Mouse (Mus musculus): Measurements from ENCODE around the gene Adcy2. TPM values are rescaled to one million over a fixed set of nuclear protein-coding genes. Genes with fewer than 3 reads are reported as not detected.

The Adcy2 gene
- polyA plus RNA-seq, 1 experiment: not detected

DNA sequence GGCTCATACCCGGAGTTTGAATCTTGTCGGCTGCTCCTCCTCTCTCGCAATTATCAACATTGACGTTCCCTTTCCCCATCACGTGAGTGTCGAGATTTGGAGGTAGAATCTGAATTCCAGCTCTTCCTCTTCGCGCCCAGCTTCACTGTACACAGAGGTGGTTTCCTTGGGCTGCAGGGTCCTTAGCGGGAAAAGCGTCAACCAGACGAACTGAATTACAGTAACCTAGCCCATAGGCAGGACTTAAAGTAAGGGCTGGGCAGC is 416.9 kb downstream of the Adcy2 start:
- Histone ChIP-seq H3K79me3 (ENCODE audit: low read depth) (peaks cover 31% of the 10 kb centered on the region), H3K36me3 (ENCODE audit: control insufficient read depth, insufficient read depth) (peaks cover 47% of the 10 kb centered on the region), H3K79me2 (ENCODE audit: control insufficient read depth, insufficient read depth) (peaks cover 47% of the 10 kb centered on the region), H3ac (ENCODE audit: control insufficient read depth, insufficient read length, low read depth) (peak overlapping the region; percentile 91), H3K4me3 (ENCODE audit: insufficient read depth, poor library complexity, severe bottlenecking) (peak overlapping the region; percentile 56), H3K27me3 (ENCODE audit: control insufficient read depth, insufficient read depth, insufficient read length) (no peaks in the 10 kb centered on the region)
- TF ChIP-seq CTCF (IDR thresholded peaks at IDR 0.05; ENCODE audit: control insufficient read depth, insufficient read depth, insufficient read length): no peak
- peak; percentile 45 for TF ChIP-seq USF1 (IDR thresholded peaks at IDR 0.05; ENCODE audit: low read depth)

DNA sequence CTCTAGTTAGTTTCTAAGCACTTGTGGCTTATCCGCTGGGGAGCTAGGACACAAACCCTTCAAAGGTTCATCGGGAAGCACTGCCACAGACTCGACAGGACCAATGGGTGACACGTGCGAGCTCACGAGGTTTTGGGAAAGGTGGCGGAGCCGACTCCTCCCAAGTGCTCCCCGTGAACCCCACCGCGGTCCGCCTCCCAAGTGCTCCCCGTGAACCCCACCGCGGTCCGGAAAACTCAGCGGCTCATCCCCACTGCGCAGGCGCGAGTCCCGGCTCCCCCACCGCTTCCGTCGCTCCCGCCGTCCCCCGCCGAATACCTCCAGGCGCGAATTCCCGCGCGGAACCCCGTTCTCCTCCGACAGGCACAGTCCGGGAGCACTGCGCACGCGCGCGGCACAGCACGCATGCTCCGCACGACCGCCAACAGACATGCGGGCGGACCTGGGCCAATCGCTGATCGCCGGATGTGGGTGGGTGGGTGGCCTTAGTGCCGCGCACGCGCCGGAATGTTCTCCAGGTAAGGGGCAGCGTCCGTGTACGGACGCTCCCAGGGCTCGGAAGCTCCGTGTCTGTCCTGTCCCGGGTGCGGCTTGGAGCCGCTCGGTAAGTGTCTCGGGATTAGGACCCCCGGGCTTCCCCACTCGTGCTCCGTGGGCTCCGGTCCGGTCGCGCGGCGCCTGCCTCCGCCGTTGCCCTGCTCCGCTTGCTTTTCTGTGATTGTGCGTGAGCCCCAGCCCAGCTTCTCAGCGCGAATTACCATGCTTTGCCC is 417.4 kb downstream of the Adcy2 start, which contains the start of the genes Mtrr and Fastkd3:
Mtrr (minus strand) TSS at position 403 of the 770 bp plus-strand sequence.
Fastkd3 (plus strand) TSS at position 488 of the 770 bp plus-strand sequence.
- no peaks in the 10 kb centered on the region for H3K27me3 ChIP-seq (ENCODE audit: control insufficient read depth, insufficient read depth, insufficient read length)
- H3K79me2 ChIP-seq (ENCODE audit: control insufficient read depth, insufficient read depth): peaks cover 47% of the 10 kb centered on the region
- H3ac ChIP-seq (ENCODE audit: control insufficient read depth, insufficient read length, low read depth): peak within 1 kb of the TSS; percentile 91
- peaks cover 46% of the 10 kb centered on the region for H3K36me3 ChIP-seq (ENCODE audit: control insufficient read depth, insufficient read depth)
- H3K4me3 ChIP-seq (ENCODE audit: insufficient read depth, poor library complexity, severe bottlenecking): peak within 1 kb of the TSS; percentile 63
- no peak for TF ChIP-seq CTCF (IDR thresholded peaks at IDR 0.05; ENCODE audit: control insufficient read depth, insufficient read depth, insufficient read length)
- TF ChIP-seq CEBPB (IDR thresholded peaks at IDR 0.05; ENCODE audit: low read depth): no peak
- peak; percentile 70 for TF ChIP-seq MAX (IDR thresholded peaks at IDR 0.05)
- TF ChIP-seq MYOG (IDR thresholded peaks at IDR 0.05; ENCODE audit: control insufficient read depth, extremely low read depth, insufficient read length): no peak
- TF ChIP-seq FOSL1 (IDR thresholded peaks at IDR 0.05; ENCODE audit: insufficient read depth, low read length, poor library complexity, severe bottlenecking): no peak
- no peak for TF ChIP-seq MYOD1 (IDR thresholded peaks at IDR 0.05; ENCODE audit: control insufficient read depth, insufficient read length, low read depth)
- H3K79me3 ChIP-seq (ENCODE audit: low read depth): peaks cover 31% of the 10 kb centered on the region

- Histone ChIP-seq H3K79me2 (ENCODE audit: control insufficient read depth, insufficient read depth) (peaks cover 47% of the 10 kb centered on the region), H3ac (ENCODE audit: control insufficient read depth, insufficient read length, low read depth) (peak overlapping the region; percentile 77), H3K4me3 (ENCODE audit: insufficient read depth, poor library complexity, severe bottlenecking) (peak overlapping the region; percentile 63), H3K27me3 (ENCODE audit: control insufficient read depth, insufficient read depth, insufficient read length) (no peaks in the 10 kb centered on the region), H3K36me3 (ENCODE audit: control insufficient read depth, insufficient read depth) (peaks cover 41% of the 10 kb centered on the region), H3K79me3 (ENCODE audit: low read depth) (peaks cover 31% of the 10 kb centered on the region)
- no peak for TF ChIP-seq CTCF (IDR thresholded peaks at IDR 0.05; ENCODE audit: control insufficient read depth, insufficient read depth, insufficient read length)
- no peak for TF ChIP-seq FOSL1 (IDR thresholded peaks at IDR 0.05; ENCODE audit: insufficient read depth, low read length, poor library complexity, severe bottlenecking)
- no peak for TF ChIP-seq MYOG (IDR thresholded peaks at IDR 0.05; ENCODE audit: control insufficient read depth, extremely low read depth, insufficient read length)
- no peak for TF ChIP-seq CEBPB (IDR thresholded peaks at IDR 0.05; ENCODE audit: low read depth)
- no peak for TF ChIP-seq MYOD1 (IDR thresholded peaks at IDR 0.05; ENCODE audit: control insufficient read depth, insufficient read length, low read depth)
- TF ChIP-seq USF1 (IDR thresholded peaks at IDR 0.05; ENCODE audit: low read depth): no peak
- no peak for TF ChIP-seq MAX (IDR thresholded peaks at IDR 0.05)
Observed at GRCm38 (mm10) chr13:68581086-68581740, 418.1 kb downstream of the Adcy2 start.

- H3K79me3 ChIP-seq (ENCODE audit: low read depth): peaks cover 17% of the 10 kb centered on the region
- peaks cover 26% of the 10 kb centered on the region for H3K79me2 ChIP-seq (ENCODE audit: control insufficient read depth, insufficient read depth)
- peaks cover 24% of the 10 kb centered on the region for H3K36me3 ChIP-seq (ENCODE audit: control insufficient read depth, insufficient read depth)
- no peak for TF ChIP-seq MYOD1 (IDR thresholded peaks at IDR 0.05; ENCODE audit: control insufficient read depth, insufficient read length, low read depth)
- TF ChIP-seq CTCF (IDR thresholded peaks at IDR 0.05; ENCODE audit: control insufficient read depth, insufficient read depth, insufficient read length): no peak
- TF ChIP-seq USF1 (IDR thresholded peaks at IDR 0.05; ENCODE audit: low read depth): no peak
- TF ChIP-seq MAX (IDR thresholded peaks at IDR 0.05): no peak
- TF ChIP-seq FOSL1 (IDR thresholded peaks at IDR 0.05; ENCODE audit: insufficient read depth, low read length, poor library complexity, severe bottlenecking): no peak
- TF ChIP-seq MYOG (IDR thresholded peaks at IDR 0.05; ENCODE audit: control insufficient read depth, extremely low read depth, insufficient read length): no peak
- TF ChIP-seq CEBPB (IDR thresholded peaks at IDR 0.05; ENCODE audit: low read depth): no peak
- H3ac ChIP-seq (ENCODE audit: control insufficient read depth, insufficient read length, low read depth): no peak overlapping the region
- H3K27me3 ChIP-seq (ENCODE audit: control insufficient read depth, insufficient read depth, insufficient read length): no peaks in the 10 kb centered on the region
- H3K4me3 ChIP-seq (ENCODE audit: insufficient read depth, poor library complexity, severe bottlenecking): no peak overlapping the region
Observed at GRCm38 (mm10) chr13:68577945-68578344, 421.4 kb downstream of the Adcy2 start.

DNA sequence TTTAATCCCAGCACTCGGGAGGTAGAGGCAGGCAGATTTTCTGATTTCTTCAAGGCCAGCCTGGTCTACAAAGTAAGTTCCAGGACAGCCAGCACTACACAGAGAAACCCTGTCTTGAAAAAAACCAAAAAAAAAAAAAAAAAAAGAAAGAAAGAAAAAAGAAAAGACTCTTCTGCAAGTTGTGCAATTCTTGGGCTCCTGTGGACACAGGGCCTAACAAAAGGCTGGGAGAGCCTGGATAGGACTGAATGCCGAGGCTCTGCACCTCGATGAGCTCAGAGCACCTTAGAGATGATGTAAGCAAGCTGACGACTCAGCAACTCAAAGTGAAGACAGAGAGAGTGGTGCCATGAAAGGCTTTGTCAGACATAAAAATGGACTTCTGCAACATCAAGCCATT is 424.9 kb downstream of the Adcy2 start:
- Histone ChIP-seq H3ac (ENCODE audit: control insufficient read depth, insufficient read length, low read depth) (no peak overlapping the region), H3K36me3 (ENCODE audit: control insufficient read depth, insufficient read depth) (peaks cover 26% of the 10 kb centered on the region), H3K79me2 (ENCODE audit: control insufficient read depth, insufficient read depth) (peaks cover 1% of the 10 kb centered on the region), H3K79me3 (ENCODE audit: low read depth) (no peaks in the 10 kb centered on the region), H3K27me3 (ENCODE audit: control insufficient read depth, insufficient read depth, insufficient read length) (no peaks in the 10 kb centered on the region), H3K4me3 (ENCODE audit: insufficient read depth, poor library complexity, severe bottlenecking) (no peak overlapping the region)
- TF ChIP-seq CEBPB (IDR thresholded peaks at IDR 0.05; ENCODE audit: low read depth): peak; percentile 50
- TF ChIP-seq MYOG (IDR thresholded peaks at IDR 0.05; ENCODE audit: control insufficient read depth, extremely low read depth, insufficient read length): no peak
